Mouse (Mus musculus) mouse embryonic stem cell (cell line): ENCODE measurements around the gene Gpr155.

Experiments used
- in situ Hi-C, 2 experiments: fragments of 300-500 bp; cut with MboI; formaldehyde crosslinking; loops; 1 replicate in 1 of 2; 3 replicates in 1 of 2; pipeline ENCODE4 v1.14.3; 2019 to 2020; ENCODE audit warnings: low sequenced_read_pairs in 2 of 2, low pct_unique_long_range_greater_than_20kb in 1 of 2, mixed read lengths in 1 of 2; ENCODE audit not compliant: unreplicated experiment in 1 of 2

Gene Gpr155

DNA sequence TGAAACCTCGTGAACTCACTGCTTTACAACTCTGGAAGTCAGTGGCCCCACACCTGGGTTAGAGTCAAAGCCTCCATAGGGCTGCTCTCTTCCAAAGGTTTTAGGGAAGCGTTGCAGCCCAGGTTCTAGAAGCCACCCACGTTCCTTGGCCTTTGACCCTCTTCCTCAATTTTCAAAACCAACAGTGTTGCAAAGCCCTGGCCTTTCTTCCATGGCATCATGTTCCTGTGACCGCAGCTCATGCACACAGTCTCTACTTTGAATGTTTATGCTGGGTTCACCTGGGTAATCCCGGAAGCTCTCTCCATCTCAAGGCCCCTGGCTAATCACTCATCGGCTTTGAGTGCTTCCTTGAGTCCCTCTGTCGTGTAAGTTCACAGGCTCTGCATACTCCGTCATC is 9.1 kb upstream of the Gpr155 start:
- in situ Hi-C loops: no loop called here

DNA sequence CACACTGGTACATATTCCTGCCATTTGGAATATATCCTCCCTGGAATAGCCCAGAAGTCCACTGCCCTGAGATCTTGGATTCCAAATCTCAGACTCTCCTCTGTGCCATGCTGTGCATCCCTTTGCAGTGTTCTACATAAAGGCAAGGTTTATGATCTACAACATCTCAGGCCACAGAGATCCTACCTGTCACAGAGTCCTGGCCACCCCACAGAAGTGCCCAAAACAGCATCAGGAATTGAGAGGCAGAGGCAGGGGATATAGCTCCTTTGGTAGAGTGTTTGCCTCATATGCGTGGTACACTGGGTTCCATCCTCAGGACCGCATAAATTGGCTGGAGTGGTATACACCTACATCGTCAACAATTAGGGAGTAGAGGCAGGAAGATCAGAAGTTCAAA is 8.1 kb upstream of the Gpr155 start:
- in situ Hi-C loops: no loop called here

DNA sequence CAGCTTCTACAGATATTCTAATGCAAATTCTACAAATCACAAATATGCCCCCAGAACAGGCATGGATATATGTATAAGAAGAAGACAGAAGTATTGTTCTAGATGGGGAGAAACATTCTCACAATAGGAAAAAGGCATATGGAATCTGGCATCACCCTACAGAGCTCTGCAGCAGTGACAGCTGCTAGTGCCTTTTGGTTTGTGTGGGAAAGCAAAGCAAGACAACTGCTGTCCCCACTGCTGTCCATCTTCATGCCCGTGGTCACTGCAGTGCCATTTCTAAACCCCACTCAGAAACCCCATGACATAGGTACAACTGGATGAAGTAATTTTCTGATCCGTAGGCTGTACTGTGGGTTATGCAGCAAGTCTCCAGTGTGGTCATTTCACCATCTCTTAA is 6.4 kb upstream of the Gpr155 start:
- in situ Hi-C loops: no loop called here

DNA sequence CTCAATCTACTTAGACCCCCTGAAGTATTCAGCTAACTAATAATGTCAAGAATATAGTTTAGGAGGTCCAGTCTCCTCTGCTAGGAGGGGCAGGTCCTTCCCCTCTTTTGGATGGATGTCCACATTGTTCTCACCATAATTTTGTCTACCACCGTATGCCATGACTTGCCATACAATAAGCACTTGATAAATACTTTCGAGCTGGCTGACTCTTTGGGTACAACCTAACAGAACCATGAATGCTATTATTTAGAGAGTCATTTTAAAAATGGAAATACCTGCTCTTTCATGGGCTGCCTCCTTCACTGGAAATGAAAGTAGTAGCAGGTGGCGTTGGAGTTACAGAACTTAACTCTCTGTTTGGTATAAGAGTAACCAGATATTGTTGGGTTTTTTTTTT is 3.6 kb upstream of the Gpr155 start:
- in situ Hi-C loops: no loop called here

DNA sequence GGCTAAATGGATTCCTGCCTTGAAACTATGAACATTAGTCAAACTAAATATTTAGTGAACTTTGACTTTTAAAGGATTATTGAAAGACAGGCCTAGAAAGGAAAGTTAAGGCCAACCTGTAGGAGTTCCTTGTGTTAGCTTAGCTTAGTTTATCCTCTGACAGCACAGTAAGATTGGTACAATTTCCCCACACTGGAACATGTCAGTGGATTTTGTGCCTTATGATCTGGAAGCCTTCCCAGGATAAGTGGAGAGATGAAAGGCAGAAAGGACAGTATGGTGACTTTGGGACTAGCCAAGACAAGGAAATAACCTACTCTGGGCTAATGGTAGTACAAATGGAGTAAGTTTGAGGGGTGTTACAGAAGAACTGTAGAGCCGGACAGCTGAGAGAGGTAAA is 1.4 kb upstream of the Gpr155 start:
- in situ Hi-C loops: no loop called here

DNA sequence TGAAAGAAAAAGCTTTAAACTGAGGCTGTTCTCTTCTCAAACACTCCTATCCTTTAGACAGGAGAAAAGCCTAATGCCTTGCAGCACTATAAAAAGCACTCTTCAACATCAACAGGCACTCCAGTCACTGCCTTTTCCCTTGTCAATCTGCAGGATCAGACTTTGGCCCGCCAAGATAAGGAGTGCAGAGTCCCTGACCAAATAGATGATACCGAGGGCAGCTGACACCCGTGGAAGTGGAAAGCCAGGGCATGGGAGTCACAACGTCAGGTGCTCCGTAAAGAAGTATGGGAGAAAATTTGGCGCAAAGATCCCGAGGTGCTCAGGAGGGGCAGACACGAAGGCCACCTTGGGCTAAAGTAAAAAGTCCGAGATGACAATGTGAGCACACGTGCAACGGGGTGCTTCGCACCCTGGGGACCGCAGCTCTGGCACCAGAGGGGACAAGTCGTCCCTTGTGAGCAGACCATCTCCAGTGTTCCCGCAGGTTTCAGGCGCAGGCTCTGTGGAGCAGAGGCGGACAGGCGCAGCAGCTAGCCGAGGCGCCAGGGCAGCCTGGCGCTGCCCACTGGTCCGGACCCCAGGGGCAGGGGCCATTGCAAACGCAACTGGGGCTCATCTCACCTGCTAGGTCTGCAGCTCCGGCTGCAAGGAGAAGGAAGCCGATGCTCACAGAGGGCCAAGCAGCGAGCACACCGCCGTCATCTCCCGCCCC is 574 bp downstream of the Gpr155 start:
- in situ Hi-C loops: no loop called here

DNA sequence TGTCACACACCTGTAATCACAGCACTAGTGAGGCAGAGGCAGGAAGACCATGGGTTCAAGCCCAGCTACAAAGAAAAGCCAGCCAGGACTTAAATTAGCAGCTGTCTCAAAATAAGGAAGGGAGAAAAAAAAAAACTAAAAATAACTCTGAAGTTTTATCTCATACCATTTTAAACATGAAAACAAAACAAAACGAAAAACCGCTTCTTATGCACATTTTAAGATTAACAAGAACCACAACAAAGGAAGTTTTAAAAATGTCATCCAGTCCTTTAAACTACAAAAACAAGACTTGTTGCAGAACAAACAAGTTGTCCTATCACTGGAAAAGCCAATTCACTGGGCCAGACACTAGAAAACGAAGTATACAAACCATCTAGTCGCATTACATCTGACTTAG is 1.2 kb downstream of the Gpr155 start:
- in situ Hi-C loops: no loop called here

DNA sequence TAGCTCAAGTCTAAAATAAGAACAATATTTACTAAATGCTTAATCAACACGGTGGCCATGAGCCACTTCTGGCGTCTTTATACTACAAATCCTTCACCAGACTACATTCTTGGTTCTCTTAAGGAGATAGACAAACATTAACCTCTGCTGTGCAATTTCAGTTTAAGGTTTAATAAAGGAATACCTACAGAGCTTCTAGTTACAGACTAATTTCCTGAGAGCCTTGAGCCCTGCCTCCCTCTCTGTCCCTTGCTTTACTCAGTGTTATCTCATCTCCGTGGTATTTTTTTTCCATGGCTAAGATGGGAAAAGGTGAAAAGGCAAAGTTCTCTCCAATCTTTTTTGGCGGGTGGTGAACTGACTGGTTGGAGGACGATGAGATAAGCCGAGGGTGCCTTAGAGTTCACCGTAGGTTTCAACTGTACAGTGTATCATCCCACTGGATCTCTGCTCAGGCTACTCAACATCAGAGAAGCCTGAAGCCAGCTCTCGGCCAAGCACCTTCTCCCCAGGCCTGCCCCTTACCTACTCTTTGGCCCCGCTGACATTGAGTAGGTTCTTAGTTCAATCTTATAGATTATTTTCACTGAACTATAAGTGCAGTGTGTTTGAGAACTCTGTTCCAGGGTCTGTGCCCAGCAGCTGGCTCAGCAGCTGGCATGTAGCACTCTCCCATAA is 5.9 kb downstream of the Gpr155 start:
- in situ Hi-C loops: no loop called here

DNA sequence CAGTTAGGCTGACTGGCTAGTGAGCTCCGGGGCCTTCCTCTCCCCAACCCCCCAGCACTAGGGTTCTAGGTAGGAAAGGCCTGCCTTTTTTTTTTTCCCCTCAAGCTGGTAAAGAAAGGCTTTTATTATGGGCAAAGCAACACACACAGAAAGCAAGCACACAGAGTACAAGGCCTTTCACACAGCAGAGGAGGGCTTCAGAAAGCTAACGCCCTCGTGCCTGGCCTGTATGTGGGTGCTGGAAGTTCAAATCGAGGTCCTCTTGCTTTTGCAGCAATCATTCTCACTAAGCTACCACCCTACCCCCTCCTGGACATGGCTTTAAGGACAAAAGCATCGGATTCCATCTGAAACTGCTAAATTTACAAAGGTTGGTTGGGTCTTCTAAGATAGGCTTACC is 6.7 kb downstream of the Gpr155 start:
- in situ Hi-C loops: no loop called here

DNA sequence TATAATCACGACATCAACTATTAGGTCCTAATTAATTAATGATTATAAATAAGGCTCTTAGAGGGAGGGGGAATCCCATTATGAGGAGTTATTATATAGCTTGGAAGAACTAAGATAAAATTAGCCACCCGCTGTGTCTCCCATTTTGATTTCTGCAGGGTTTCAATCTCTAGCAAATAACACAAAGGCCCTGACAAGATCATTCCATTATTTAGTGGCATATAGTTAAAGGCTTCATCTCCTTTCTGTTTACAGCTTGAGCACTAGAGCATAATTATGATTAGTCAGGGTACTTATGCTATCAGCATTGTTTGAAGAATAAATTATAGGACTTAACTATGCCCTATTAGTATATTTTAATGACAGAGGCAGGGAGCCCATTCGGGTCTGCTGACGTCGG is 8.0 kb downstream of the Gpr155 start:
- in situ Hi-C loops: no loop called here

DNA sequence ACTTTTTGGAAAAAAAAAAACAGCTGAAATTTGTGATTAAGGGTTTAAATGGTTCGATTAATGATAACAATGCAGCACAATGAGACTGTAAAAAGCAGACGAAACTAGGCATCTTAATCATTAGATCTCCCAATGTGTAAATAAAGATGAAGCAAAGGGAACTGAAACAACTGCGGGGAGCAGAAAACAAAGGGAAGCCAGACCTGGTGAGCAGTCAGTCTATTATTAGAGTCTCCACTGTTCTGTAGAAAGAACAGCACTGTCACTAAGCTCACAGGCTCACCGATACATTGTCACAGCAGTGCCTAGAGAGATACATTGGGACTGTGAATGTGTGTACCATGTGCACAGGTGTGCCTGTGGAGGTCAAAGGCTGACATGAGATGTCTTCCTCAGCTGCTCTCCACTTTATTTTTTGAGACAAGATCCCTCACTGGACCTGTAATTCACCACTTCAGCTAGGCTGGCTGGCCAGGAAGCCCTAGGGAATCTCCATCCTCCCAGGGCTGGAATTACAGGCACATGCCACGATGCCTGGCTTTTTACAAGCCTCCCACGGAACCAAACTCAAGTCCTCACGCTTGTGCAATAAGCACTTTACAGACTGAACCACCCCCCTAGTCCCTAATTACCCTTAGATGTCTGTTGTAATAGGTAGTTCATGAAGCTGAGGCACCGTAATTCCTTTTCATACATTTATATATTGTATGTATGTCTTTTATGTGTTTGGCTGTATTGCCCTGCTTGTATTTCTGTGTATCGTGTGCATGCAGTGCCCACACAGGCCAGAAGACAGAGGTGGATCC is 14.6 kb downstream of the Gpr155 start:
- in situ Hi-C loops: no loop called here

DNA sequence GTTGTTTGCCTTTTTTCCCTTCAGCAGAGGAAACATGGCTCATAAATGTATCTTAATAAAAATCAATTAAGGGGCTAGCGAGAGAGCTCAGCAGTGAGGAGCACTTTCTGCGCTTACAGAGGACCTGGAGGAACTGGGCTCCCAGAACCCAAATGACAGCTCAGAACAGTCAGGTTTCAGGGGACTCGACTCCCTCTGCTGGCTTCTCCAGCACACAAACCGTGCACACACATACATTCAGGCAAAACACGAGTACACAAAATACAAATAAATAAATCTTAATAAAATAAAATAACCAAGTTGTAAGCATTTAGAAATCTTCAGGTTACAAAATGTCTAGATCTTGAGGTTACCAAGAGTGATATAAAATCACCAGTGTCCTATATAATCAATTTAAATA is 22.9 kb downstream of the Gpr155 start:
- in situ Hi-C loops: no loop called here

DNA sequence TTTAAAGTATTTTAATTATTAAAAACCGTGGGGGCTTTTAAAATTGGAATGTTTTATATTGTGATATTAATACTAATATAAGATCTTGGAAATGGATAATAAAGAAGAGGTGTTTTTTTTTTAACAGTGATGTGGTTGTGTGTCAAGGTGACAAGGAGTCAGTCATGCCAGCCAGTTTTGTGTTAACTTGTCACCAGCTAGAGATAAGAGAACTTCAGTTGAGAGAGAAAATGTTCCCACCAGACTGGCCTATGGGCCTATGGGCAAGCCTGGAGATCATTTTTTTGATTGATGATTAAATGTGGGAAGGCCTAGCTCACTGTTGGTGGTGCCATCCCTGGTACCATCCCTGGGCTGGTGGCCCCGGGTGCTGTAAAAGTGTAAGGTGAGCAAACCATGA is 25.8 kb downstream of the Gpr155 start:
- in situ Hi-C loops: no loop called here

DNA sequence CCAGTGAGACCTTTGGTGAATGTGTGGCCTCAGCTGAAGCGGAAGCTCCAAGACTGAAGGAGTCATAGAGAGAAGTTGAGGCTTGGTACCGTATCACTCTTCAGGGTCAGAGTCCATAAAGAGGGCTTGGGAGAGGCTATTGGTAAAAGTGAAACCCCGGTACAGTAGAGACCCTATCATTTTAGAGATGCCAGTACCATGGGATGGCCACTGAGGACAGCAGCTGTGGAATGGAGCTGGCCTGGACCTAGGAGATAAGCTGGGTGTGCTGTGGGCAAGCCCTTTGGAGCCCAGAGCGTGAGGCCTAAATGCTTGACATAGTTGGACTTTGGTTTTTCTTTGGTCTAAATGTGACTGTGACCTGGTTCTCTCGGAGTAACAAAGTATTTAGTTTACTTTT is 26.4 kb downstream of the Gpr155 start:
- in situ Hi-C loops: no loop called here

DNA sequence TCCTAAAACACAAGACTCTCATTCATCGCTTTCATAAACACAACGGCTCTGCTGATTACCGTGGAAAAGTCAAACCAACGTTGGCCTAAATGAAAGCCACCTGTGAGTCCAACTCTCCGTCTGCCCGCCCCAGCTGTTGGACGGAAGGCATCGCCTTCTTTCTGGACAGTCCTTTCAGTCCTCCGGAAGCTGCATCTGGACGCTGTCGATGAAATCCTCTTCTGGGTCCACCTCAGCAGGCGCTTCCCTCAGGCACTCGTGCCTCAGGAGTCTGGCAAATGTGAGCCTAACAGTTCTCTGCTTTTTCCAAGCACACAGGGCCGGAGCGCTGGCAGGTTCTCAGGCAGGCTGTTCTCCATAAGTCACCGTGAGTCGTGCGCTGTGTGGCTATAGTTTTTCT is 29.4 kb downstream of the Gpr155 start:
- in situ Hi-C loops: no loop called here

DNA sequence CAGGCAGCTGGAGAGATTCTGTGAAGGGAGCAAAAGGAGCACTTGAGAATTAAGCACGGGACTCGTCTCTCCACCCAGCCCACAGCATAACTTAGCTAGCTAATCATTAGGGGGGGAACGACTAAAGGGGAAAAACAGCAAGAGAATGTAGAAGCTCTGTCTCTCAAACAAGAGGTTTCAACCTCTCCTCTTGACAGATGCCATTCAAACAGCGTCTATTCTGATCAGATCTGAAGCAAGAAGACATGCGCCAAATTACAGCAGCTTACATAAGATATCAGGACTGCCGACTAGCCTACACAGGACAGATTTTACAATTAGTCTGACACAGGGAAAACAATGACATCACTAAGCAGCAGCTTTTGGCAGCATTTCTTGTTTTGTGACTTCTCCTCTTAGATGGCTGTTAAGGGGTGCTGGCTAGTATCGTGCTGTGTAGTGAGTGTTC is 34.4 kb downstream of the Gpr155 start:
- in situ Hi-C loops: no loop called here

DNA sequence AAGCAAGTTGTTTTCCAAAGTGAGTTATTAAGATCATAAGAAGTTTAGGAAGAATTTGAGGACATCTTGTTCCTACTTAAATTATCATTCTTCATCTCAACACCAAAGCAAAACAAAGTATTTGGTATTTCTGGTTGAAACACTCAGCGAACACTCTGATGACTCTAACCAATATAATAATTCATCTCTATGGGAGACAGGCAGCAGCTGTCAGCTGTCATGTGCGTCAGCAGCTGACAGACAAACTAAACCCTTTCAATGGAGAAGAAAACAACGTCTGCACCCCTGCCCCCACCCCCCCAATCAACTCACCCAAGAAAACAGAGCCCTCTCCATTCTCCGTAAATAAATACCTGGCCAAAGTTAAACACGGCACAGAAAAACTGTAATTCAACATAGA is 34.9 kb downstream of the Gpr155 start:
- in situ Hi-C loops: no loop called here

DNA sequence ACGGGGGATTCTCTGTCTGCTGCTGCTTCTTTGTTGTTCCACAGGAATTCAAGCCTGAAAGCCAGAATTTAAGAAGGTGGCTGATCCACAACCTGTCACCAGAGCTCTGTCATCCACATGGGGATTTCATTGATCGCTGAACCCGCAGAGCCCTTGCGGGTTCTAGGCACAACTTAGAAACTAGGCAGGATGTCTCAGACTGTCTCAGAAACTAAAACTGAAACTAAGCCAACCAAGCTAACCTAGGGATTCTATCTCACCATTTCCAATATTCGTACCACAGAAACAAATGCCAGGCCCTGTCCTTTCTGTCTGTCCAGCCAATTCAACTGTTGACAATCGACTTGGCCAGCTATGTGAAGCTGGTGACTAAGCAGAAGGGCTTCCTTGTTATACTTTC is 38.2 kb downstream of the Gpr155 start:
- in situ Hi-C loops: no loop called here

DNA sequence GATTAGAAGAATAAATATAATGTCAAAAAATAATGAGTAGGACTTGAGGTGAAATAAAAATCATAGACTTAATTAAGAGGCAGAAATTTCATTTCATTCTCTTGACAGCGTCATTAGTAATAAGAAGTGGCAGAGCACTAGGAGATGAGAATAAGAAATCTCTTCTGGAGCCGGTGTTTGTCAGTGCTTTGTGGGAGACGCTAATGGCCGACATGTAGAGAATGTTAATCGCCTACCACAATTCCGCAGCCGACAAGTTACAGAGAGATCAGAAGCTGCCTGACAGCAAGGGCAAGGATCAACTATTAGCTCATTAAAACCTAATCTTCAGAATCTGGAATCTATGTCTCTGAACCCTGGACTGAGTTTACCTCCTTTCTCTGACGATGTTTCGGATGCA is 38.6 kb downstream of the Gpr155 start:
- in situ Hi-C loops: no loop called here

DNA sequence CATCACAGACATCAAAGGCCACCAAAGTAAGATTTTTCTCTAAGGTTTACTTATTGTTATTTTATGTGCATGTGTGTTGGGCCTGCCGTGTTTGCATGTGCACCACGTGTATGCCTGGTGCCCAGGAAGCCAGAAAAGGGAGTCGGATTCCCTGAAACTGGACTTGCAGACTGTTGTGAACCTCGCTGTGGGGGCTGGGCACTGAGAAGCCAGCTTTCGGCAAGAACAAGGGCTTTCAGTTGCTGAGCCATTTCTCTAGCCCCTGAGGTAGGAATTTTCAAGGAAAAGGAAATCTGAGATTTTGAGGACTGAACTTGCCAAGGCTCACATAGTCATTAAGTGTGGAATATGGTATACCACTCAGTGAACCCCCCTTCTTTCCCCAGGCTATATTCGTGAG is 39.2 kb downstream of the Gpr155 start:
- in situ Hi-C loops: no loop called here
